Mouse (Mus musculus): Measurements from ENCODE around the gene Ulk4. TPM values are rescaled to one million over a fixed set of nuclear protein-coding genes. Genes with fewer than 3 reads are reported as not detected.

The Ulk4 gene
- total and polyA plus RNA-seq, 3 experiments: 0.18 to 2.3 (median 0.30) TPM

DNA sequence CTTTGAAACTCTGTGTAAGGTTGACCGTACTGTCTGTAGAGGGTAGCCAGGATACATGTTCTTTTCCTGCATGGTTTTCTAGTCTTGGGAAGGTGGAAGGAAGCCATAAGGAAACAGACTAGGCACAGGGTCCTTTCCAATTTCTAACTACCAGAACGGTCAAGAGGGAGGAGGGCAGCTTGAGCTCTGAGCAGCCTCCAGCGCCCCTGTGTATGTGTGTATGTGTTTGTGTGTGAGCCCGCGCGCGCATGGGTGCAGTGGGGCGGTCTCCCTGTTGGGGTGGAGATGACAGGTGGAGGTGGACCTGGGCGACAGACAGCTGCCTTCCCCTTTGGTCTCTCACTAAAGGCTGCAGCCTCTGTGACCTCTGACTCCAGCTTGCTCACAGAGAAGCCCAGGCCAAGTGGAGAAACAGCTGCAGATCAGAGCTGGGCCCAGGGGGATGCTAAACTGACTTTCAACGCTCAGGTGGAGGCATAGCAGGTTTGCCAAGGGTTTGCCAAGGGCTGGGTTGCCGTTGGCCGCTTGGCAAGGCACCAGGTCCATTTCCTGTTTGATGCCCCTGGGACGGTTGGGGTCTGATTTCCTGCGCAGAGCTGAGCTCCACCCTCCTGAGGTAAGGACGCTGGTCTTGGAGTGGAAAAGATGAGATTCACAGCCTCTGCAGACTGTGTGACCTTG lies 21.6 kb upstream of the Ulk4 start:
- 0 out of 2 replicates have a peak, but pooled peaks cover 1% of the 10 kb centered on the region for H3K79me2 ChIP-seq (replicated peaks; ENCODE audit: control insufficient read depth, insufficient read depth, low read length)
- intact Hi-C loops (cut with DNase I): loop anchor here (1.0 to 5.0 kb wide), 4 partner anchors 16 to 72 kb away; no protein-coding TSS in a partner anchor
- peak overlapping the region; percentile 98 for H3K27ac ChIP-seq
- peaks cover 4% of the 10 kb centered on the region for H3K36me3 ChIP-seq (ENCODE audit: control insufficient read depth, insufficient read depth, low read length)
- peak overlapping the region; percentile 94 for H3K4me3 ChIP-seq
- peaks cover 31% of the 10 kb centered on the region for H3K4me1 ChIP-seq (ENCODE audit: control insufficient read depth, insufficient read depth, low read length)
- no peaks in the 10 kb centered on the region for H3K27me3 ChIP-seq (ENCODE audit: control insufficient read depth, insufficient read depth, low read length)
- DNase-seq: peak; percentile 74 to 75
- peak overlapping the region; percentile 95 for H3K9ac ChIP-seq (ENCODE audit: low read depth, low read length)
- TF ChIP-seq CTCF (IDR thresholded peaks at IDR 0.05): no peak
- peak; percentile 64; the same call in 1 of the 2 replicates for TF ChIP-seq EP300 (IDR thresholded peaks at IDR 0.05; ENCODE audit: insufficient read depth, low read depth, low read length)
- 2% methylated on average over 15 of the region's 15 CpGs for WGBS

DNA sequence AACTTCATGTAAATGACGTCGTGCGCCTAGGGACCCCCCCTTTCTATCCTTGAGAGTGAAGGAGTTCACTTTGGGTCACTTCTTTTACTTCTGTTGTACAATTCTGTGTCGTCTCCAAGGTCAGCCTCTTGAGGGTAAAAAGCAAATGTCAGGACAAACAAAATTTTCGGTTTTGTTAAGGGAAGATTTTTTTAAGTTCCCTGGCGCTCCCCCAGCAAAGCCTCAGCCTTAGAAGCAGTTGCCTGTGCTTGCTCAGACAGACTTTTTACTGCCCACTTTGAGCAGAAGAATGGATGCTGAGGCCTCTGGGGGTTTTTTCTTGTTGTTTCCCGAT lies 21.0 kb upstream of the Ulk4 start:
- Histone ChIP-seq H3K9ac (ENCODE audit: low read depth, low read length) (peak overlapping the region; percentile 95), H3K4me3 (peak overlapping the region; percentile 94), H3K36me3 (ENCODE audit: control insufficient read depth, insufficient read depth, low read length) (peaks cover 4% of the 10 kb centered on the region), H3K4me1 (ENCODE audit: control insufficient read depth, insufficient read depth, low read length) (peaks cover 26% of the 10 kb centered on the region), H3K79me2 (replicated peaks; ENCODE audit: control insufficient read depth, insufficient read depth, low read length) (0 out of 2 replicates have a peak, but pooled peaks cover 1% of the 10 kb centered on the region), H3K27me3 (ENCODE audit: control insufficient read depth, insufficient read depth, low read length) (no peaks in the 10 kb centered on the region), H3K27ac (peak overlapping the region; percentile 98)
- intact Hi-C loops (cut with DNase I): loop anchor here (1.0 to 5.0 kb wide), 4 partner anchors 16 to 73 kb away; no protein-coding TSS in a partner anchor
- no peak for DNase-seq
- no peak for TF ChIP-seq CTCF (IDR thresholded peaks at IDR 0.05)
- TF ChIP-seq EP300 (IDR thresholded peaks at IDR 0.05; ENCODE audit: insufficient read depth, low read depth, low read length): 0 out of 2 replicates have a peak, but pooled peaks have one; percentile 13
- WGBS: under 1% methylated on average over 7 of the region's 7 CpGs

DNA sequence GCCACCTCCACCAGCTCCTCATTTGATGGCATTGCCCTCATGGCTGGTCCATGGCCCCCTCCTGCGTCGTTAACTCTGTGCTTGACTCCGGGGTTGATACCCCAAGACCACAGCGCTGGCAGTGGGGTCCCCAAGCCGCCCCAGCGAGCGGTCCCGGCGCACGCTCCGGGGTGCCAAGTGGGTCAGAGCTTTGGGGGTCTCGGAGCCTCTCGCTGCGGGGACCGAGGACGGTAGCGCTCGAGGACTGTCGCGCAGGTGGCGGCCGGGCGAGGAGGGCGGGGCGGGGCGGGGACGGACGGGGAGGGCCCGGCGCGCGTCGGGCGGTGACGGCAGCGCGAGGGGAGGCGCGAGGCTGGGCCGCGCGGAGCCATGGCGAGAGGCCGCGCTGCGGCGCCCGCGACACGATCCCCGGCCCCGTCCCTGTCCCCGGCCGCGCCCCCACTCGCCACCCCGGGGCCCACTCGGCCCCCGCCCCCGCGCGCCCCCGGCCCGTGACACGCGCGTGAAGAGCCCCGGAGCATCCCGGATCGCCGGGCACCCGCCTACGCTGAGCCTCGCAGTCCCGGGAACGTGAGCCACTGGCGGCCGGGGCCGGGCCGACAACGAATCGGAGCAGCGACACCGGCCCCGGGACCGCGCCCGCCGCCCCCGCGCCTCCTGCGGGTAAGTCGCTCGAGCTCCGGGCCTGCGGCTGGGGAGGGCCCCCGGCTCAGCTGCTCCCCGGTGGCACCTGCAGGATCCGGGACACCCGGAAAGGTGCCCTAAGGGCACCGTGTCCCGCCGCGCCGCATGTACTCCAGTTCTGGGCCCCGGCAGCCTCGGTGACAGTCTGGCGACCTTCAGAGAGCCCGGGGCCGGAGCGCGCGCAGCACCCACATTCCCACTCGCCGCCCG lies 20.4 kb upstream of the Ulk4 start, which contains the start of gene Trak1:
Gene Trak1, plus strand, starts transcription at position 332 of the 894 bp plus-strand sequence.
- Histone ChIP-seq H3K79me2 (replicated peaks; ENCODE audit: control insufficient read depth, insufficient read depth, low read length) (0 out of 2 replicates have a peak, but pooled peaks cover 1% of the 10 kb centered on the region), H3K27me3 (ENCODE audit: control insufficient read depth, insufficient read depth, low read length) (no peaks in the 10 kb centered on the region), H3K27ac (peak within 1 kb of the TSS; percentile 98), H3K36me3 (ENCODE audit: control insufficient read depth, insufficient read depth, low read length) (peaks cover 4% of the 10 kb centered on the region), H3K9ac (ENCODE audit: low read depth, low read length) (peak within 1 kb of the TSS; percentile 95), H3K4me3 (peak within 1 kb of the TSS; percentile 94), H3K4me1 (ENCODE audit: control insufficient read depth, insufficient read depth, low read length) (peaks cover 23% of the 10 kb centered on the region)
- intact Hi-C loops (cut with DNase I): loop anchor here (1.0 to 5.0 kb wide), 5 partner anchors 17 to 73 kb away; no protein-coding TSS in a partner anchor
- DNase-seq: peak; percentile 89 to 91
- TF ChIP-seq POLR2A (IDR thresholded peaks at IDR 0.05; ENCODE audit: insufficient read depth, low read depth, low read length) (peak; percentile 45; the same call in 1 of the 2 replicates), CTCF (IDR thresholded peaks at IDR 0.05) (no peak), EP300 (IDR thresholded peaks at IDR 0.05; ENCODE audit: insufficient read depth, low read depth, low read length) (no peak)
- under 1% methylated on average over 61 of the region's 116 CpGs for WGBS

DNA sequence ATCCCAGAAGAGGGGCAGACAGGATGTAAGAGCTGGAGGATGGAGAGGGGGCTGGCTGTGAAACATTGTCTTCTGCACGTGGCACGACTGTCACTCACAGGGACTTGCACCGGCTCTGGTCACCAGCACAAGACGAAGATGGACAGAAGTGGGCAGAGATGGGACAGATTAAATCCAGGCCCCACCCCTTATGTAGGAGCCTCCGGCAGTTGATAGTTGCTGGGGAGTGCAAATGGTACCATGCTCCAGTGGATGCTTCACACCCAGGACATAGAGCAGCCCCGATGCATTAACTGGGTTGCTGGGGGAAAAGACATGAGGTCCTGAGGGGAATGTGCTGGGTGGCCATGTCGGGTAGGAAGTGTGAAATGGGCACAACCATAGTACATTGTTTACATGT lies 18.2 kb upstream of the Ulk4 start:
- DNase-seq: no peak
- no peaks in the 10 kb centered on the region for H3K27me3 ChIP-seq (ENCODE audit: control insufficient read depth, insufficient read depth, low read length)
- 0 out of 2 replicates have a peak, but pooled peaks cover 1% of the 10 kb centered on the region for H3K79me2 ChIP-seq (replicated peaks; ENCODE audit: control insufficient read depth, insufficient read depth, low read length)
- no peak overlapping the region for H3K27ac ChIP-seq
- H3K9ac ChIP-seq (ENCODE audit: low read depth, low read length): no peak overlapping the region
- intact Hi-C loops (cut with DNase I): loop anchor here (5.0 kb wide), 1 partner anchor 37 kb away; no protein-coding TSS in a partner anchor
- peaks cover 8% of the 10 kb centered on the region for H3K4me1 ChIP-seq (ENCODE audit: control insufficient read depth, insufficient read depth, low read length)
- H3K4me3 ChIP-seq: no peak overlapping the region
- no peak for TF ChIP-seq CTCF (IDR thresholded peaks at IDR 0.05)
- no peak for TF ChIP-seq POLR2A (IDR thresholded peaks at IDR 0.05; ENCODE audit: insufficient read depth, low read depth, low read length)
- TF ChIP-seq EP300 (IDR thresholded peaks at IDR 0.05; ENCODE audit: insufficient read depth, low read depth, low read length): no peak
- H3K36me3 ChIP-seq (ENCODE audit: control insufficient read depth, insufficient read depth, low read length): peaks cover 4% of the 10 kb centered on the region
- WGBS: 57% methylated on average over 7 of the region's 7 CpGs

DNA sequence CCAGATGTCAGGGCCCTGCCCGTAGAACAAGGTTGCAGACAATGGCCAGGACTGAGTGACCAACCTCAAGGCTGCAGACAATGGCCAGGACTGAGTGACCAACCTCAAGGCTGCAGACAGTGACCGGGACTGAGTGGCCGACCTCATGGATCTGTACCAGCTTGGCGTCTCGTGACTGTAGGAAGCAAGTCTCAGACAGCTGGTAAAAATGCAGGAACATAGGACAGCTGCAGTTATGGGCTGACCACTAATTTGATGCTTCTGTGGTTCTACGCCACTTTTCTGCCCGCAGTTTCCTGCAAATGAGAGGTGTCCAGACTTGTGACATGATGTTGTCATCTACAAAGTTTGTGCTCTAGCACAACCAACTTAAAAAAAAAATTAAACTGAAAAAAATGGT lies 16.2 kb upstream of the Ulk4 start:
- no peak for DNase-seq
- no peaks in the 10 kb centered on the region for H3K4me1 ChIP-seq (ENCODE audit: control insufficient read depth, insufficient read depth, low read length)
- no peaks in the 10 kb centered on the region for H3K79me2 ChIP-seq (replicated peaks; ENCODE audit: control insufficient read depth, insufficient read depth, low read length)
- H3K27me3 ChIP-seq (ENCODE audit: control insufficient read depth, insufficient read depth, low read length): no peaks in the 10 kb centered on the region
- no peak overlapping the region for H3K4me3 ChIP-seq
- no peak for TF ChIP-seq CTCF (IDR thresholded peaks at IDR 0.05)
- TF ChIP-seq POLR2A (IDR thresholded peaks at IDR 0.05; ENCODE audit: insufficient read depth, low read depth, low read length): no peak
- TF ChIP-seq EP300 (IDR thresholded peaks at IDR 0.05; ENCODE audit: insufficient read depth, low read depth, low read length): no peak
- H3K27ac ChIP-seq: no peak overlapping the region
- intact Hi-C loops (cut with DNase I): no loop called here
- no peak overlapping the region for H3K9ac ChIP-seq (ENCODE audit: low read depth, low read length)
- no peaks in the 10 kb centered on the region for H3K36me3 ChIP-seq (ENCODE audit: control insufficient read depth, insufficient read depth, low read length)
- 82% methylated on average over 7 of the region's 7 CpGs for WGBS
